Mouse (Mus musculus) fibroblast of lung, adult 2 months (primary cell): Measurements from ENCODE around the gene Zfp709.
"Not testable (repeated sequence)": the region's sequence is repeated elsewhere in the genome, so short reads cannot be mapped to it uniquely, and the experiment has no call there.

ENCODE experiments used
- DNase-seq: peaks from one replicate; pipeline ENCODE4 v3.0.0-alpha.2; 2011; ENCODE audit warnings: low read depth

The Zfp709 gene

GRCm38 (mm10) chr8:71925791-71926190, 44.0 kb downstream of the Zfp709 start:
- no peak for DNase-seq

GRCm38 (mm10) chr8:71926551-71926950, 44.7 kb downstream of the Zfp709 start:
- no peak for DNase-seq

DNA sequence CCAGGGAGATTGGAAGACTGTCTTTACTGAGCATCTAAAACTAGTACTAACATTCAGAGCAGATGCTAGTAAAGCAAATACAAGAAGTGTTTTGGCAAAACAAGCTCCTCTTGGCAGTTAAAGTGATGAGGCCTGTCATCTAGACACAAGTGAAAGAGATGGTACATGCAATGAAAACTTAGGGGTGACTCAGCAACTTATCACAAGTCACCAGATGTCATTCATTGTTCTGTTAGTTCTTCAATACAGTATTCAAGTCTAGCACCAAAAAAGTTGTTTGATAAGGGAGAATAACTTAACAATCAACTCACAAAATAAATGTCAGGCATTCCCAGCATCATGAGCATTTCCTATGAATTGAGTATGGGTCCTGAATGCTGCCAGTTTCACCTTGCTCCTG, 46.0 kb downstream of the Zfp709 start:
- no peak for DNase-seq

DNA sequence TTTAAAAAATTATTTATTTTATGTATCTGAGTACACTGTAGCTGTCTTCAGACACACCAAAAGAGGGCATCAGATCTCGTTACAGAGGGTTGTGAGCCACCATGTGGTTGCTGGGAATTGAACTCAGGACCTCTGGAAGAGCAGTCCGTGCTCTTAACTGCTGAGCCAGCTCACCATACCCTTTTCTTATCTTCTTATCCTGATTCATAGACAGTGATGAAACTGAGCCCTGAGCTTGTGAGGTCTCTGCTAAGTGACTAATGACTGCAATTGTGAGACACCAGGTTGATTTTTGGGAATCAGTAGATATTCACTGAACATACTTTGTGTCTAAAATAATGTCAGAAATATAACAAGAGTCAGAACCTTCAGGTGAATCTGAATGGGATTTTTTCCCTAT, 56.2 kb downstream of the Zfp709 start:
- DNase-seq: not testable (repeated sequence)

- DNase-seq: no peak
These were observed 58.7 kb downstream of the Zfp709 start for GRCm38 (mm10) chr8:71940293-71941208.

- no peak for DNase-seq
These were observed 60.0 kb downstream of the Zfp709 start for GRCm38 (mm10) chr8:71941776-71942175.
